Mouse (Mus musculus) left cerebral cortex, adult 8-10 months (tissue): ENCODE results near the gene Vezt. TPM values are rescaled to one million over a fixed set of nuclear protein-coding genes. Genes with fewer than 3 reads are reported as not detected.

Experiments
- DNase-seq, 2 experiments: peaks; one replicate each; pipeline ENCODE4 v3.0.0; 2022; ENCODE audit warnings: low spot score in 2 of 2
- total RNA-seq, 4 experiments: library from RNA; stranded (reverse); gene quantifications; 2 replicates each; pipeline ENCODE4 v1.2.4; 2022

Gene Vezt
- total RNA-seq, 4 experiments from 2014 or later: 69.0 to 89.4 (median 83.1) TPM

DNA sequence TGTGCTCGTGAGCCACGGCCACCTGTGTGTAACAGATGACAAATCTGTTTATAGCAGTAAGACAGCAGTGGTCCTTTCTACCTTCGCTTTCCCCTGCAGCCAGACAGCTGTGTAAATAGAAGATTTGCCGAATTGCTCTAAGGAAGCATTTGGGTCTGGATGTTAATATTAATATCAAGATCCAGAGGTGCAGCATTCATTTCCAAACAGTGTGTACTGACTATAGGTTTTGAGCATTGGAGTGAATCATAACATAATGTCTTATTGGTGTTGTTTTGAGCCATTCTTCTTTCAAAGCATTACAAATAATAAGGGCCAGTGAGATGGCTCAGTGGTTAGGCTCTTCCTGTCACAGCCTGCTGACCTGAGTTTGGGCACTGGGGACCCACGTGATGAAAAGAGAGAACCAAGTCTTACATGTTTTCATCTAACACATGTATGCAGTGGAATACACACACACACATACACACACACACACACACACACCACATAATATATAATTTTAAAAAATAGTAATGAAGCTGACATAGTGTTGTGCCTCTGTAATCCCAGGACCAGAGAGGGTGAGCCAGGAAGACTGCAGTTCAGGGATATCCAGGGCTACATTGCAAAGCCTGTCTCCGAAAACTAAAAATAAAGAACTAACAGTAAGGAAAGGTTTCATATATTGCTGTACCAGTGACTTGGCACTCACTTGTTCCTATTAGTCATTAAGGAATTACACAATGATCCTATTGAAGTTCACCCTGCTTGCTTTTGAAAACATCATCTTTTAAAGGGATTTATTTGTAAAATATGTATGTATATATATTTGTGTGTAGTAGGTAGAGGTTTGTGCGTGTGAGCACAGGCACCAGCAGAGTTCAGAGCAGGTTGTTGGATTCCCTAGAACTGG lies 3.0 kb upstream of the Vezt start:
- no peak for DNase-seq

- no peak for DNase-seq
These were observed 2.0 kb upstream of the Vezt start for GRCm38 (mm10) chr10:94037596-94037995.

GRCm38 (mm10) chr10:94037196-94037595 lies 1.6 kb upstream of the Vezt start:
- no peak for DNase-seq

GRCm38 (mm10) chr10:94036375-94036758 lies 750 bp upstream of the Vezt start:
- DNase-seq: peak in 1 of 2 experiments; percentile 17

GRCm38 (mm10) chr10:94034876-94035657 lies 550 bp downstream of the Vezt start:
- no peak for DNase-seq

- DNase-seq: no peak
These were observed 4.5 kb downstream of the Vezt start for GRCm38 (mm10) chr10:94031164-94031563.

GRCm38 (mm10) chr10:94028493-94028892 lies 7.1 kb downstream of the Vezt start:
- no peak for DNase-seq

- DNase-seq: no peak
These were observed 10.5 kb downstream of the Vezt start for GRCm38 (mm10) chr10:94025079-94025478.

DNA sequence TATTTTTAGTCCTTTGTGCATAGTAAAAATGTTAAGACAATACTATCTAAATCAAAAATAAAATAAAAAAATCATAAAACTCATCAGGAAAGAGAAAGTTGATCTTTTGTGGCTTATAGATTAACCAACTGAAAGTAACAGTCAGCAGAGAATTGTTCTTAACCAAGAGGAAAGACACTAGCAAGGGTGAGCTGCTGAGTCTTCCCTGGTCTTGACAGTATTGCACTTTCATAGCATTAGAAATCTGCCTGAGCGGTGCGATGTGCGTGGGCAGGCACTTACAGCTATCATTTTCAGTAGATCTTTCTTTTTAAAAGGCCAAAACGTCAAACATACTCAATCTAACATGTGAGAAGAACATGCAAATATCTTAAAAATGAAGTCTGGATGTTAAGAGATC lies 14.6 kb downstream of the Vezt start:
- no peak for DNase-seq

DNA sequence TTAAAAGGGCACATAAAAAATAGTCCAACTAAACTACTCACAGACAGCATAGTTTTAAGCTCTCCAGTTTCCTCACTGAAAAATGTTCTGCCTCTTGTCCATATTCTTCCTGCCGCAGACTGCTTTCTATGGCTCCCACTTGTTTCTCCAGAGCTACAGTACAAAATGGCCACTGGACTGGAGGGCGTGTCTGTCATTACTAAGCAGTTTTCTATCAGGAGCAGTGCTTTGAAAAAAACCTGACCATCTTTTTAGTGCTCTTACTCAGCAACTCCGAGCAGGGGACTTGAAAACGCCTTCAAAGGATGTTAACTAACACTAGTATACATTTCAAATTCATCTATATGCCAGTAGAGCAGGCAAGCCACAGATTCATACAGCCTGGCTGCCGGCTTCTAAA lies 15.0 kb downstream of the Vezt start:
- no peak for DNase-seq

DNA sequence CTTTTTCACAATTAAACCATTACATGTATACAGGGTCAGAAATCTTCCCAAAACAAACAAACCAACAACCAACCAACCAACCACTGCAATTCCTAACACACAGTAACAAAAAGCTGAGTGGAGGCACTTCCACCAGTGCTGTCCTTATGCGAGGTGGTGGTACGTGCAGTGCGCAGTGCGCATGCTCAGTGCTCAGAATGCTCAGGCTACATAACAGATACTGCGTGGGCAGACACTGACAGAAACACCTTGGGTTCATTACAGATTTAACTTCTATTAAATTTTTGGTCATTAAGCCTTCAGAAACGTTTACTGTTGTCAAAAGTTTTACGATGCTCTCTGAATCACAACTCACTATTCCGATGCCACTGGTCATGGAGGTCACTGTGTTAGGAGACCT lies 18.2 kb downstream of the Vezt start:
- DNase-seq: no peak

- DNase-seq: no peak
These were observed 21.4 kb downstream of the Vezt start for GRCm38 (mm10) chr10:94014200-94014599.

DNA sequence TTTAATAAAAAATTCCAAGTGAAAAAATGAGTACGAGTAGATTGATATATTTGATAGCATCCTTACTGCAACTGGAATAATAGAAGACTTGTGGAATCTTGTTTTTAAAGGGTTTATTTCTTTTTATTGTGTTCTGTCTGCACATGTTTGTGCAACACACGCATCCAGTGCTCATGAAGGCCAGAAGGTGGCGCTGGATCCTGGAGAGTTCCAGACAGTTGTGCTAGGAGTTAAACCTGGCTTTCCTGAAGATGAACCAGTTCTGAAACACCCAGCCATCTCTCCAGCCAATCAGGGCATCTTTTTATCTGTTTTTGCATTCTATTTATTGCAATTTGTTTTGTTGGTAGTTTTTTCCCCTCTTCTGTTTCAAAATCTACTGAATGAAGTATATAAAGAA lies 22.4 kb downstream of the Vezt start:
- no peak for DNase-seq

- DNase-seq: no peak
These were observed 24.6 kb downstream of the Vezt start for GRCm38 (mm10) chr10:94011024-94011423.

- DNase-seq: no peak
These were observed 25.5 kb downstream of the Vezt start for GRCm38 (mm10) chr10:94009991-94010679.

DNA sequence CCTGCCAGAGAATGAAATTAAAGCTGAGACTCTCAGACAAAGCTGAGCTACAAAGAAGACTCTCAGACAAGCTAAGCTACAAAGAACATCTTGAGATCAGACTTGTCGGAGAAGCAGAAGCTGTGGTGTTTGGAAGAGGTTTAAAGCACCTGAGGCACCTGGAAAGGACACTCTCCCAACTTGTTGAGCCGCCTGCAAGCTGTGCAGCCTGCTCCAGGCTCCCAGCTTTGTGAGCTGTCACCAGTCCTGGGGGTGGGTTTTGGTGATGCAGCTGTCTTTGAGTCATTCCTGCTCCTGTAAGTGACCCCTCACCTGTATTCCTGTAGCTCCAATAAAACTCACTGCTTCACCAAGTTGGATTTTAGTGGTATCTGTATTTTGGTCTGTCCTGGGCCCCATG lies 27.3 kb downstream of the Vezt start:
- no peak for DNase-seq

DNA sequence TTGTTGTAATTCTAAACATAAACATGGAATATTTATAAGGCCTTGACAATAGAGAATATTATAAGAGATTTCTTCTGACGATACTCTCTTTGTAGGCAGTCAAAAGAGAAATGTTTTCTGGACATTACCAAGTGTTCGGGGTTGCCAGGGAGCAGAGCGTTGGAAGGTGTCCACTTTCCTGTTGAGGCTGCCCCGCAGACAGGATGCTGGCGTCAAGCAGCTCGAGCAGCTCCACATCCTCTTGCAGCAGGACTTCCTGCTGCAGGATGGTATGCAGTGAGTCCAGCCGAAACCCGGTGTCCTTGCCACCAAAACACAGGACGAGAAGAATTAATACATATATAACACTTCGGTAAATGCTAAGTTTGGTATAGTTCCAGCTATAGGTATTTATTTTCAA lies 35.4 kb downstream of the Vezt start:
- DNase-seq: no peak

DNA sequence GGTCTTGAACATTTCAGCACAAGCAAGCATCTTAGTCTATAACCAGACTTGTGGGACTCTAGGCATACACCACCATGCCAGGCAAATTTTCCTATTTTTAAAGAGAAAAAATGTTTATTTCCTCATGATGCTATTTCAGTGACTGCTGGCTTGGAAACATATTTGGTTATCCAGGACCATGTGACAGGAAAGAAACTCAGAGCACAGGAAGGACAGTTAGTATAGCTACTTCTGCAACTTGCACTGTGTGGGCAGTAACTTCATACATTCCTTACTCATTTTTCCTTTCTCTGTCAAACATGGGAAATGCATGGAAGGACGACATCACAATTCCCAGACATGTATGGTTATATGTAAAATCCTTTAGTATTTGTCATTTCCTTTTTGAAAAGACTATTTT lies 36.3 kb downstream of the Vezt start:
- no peak for DNase-seq

DNA sequence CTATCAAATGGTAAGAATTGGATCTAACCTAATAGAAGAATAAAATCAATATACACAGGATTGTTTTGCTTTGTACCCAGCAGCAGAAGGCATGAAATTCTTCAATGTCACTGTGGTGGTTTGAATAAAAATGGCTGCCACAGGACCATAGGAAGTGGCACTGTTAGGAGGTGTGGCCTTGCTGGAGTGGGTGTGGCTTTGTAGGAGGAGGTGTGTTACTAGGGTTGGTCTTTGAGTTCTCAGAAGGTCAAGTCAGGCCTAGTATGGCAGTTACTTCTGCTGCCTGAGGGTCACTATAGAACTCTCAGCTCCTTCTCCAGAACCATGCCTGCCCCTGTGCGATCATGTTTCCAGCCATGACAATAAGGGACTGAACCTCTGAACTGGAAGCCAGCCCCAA lies 40.5 kb downstream of the Vezt start:
- no peak for DNase-seq

- DNase-seq: no peak
These were observed 41.5 kb downstream of the Vezt start for GRCm38 (mm10) chr10:93994136-93994535.

GRCm38 (mm10) chr10:93985357-93985756 lies 50.3 kb downstream of the Vezt start:
- no peak for DNase-seq

GRCm38 (mm10) chr10:93969306-93969705 lies 66.3 kb downstream of the Vezt start:
- no peak for DNase-seq
